Mouse (Mus musculus) embryonic facial prominence, embryonic 11.5 days (tissue): ENCODE results near the gene Ggact. TPM values are rescaled to one million over a fixed set of nuclear protein-coding genes. Genes with fewer than 3 reads are reported as not detected.

ENCODE experiments used
- ATAC-seq: fragments of 200-750 bp; cut with Nextera tagmentation; replicated peaks from 2 replicates; pipeline ENCODE4 v1.8.0; 2017; ENCODE audit warnings: low read depth; ENCODE audit not compliant: insufficient number of reproducible peaks, low FRiP score, low TSS enrichment
- DNase-seq: peaks from one replicate; pipeline ENCODE4 v3.0.0-alpha.2; 2015; ENCODE audit warnings: low spot score
- H3K27ac ChIP-seq: fragments of 300-500 bp; sonication (generic); replicated peaks from 2 replicates; pipeline ENCODE4 v1.5.1; 2014; ENCODE audit warnings: mild to moderate bottlenecking, low read depth, low read length, control low read depth
- H3K27me3 ChIP-seq: fragments of 300-500 bp; sonication (generic); 2 replicates; pipeline ENCODE4 v1.6.1; 2014; ENCODE audit warnings: mild to moderate bottlenecking, low read length, moderate library complexity, mixed read lengths; ENCODE audit not compliant: control insufficient read depth, insufficient read depth
- H3K36me3 ChIP-seq: fragments of 300-500 bp; sonication (generic); replicated peaks from 2 replicates; pipeline ENCODE4 v1.6.1; 2014; ENCODE audit warnings: low read depth, mild to moderate bottlenecking, low read length, moderate library complexity, mixed read lengths; ENCODE audit not compliant: control insufficient read depth, insufficient read depth
- H3K4me1 ChIP-seq: fragments of 300-500 bp; sonication (generic); 2 replicates; pipeline ENCODE4 v1.6.1; 2014; ENCODE audit warnings: low read length, mixed read lengths; ENCODE audit not compliant: control insufficient read depth, insufficient read depth
- H3K4me2 ChIP-seq: fragments of 300-500 bp; sonication (generic); 2 replicates; pipeline ENCODE4 v1.6.1; 2014; ENCODE audit warnings: low read depth, mild to moderate bottlenecking, control low read depth, low read length, moderate library complexity
- H3K4me3 ChIP-seq: fragments of 300-500 bp; sonication (generic); 2 replicates; pipeline ENCODE4 v1.5.1; 2014; ENCODE audit warnings: low read depth, low read length, control low read depth
- H3K9ac ChIP-seq: fragments of 300-500 bp; sonication (generic); replicated peaks from 2 replicates; pipeline ENCODE4 v1.6.1; 2014; ENCODE audit warnings: mild to moderate bottlenecking, control low read depth, low read length
- H3K9me3 ChIP-seq: fragments of 300-500 bp; sonication (generic); replicated peaks from 2 replicates; pipeline ENCODE4 v1.6.1; 2016; ENCODE audit warnings: mild to moderate bottlenecking, low read length, inconsistent platforms, mixed read lengths; ENCODE audit not compliant: control insufficient read depth
- WGBS: fragments of 180-500 bp; shearing (Covaris S2); extraction: QIAGEN DNeasy Blood & Tissue Kit; methylation state at CpG from one replicate; pipeline ENCODE4 v1.1.7; 2014; 5-methylcytosine and 5-hydroxymethylcytosine counted together
- polyA plus RNA-seq: library from polyadenylated mRNA; unstranded; fragments of >200 nt; fragmentation: Nextera tagmentation; extraction: Ambion mirVana; gene quantifications from 2 replicates; pipeline ENCODE4 v1.2.1, GENCODE M21; 2014

The Ggact gene
- polyA plus RNA-seq, 1 experiment from 2014 or later, result 6.7 TPM

DNA sequence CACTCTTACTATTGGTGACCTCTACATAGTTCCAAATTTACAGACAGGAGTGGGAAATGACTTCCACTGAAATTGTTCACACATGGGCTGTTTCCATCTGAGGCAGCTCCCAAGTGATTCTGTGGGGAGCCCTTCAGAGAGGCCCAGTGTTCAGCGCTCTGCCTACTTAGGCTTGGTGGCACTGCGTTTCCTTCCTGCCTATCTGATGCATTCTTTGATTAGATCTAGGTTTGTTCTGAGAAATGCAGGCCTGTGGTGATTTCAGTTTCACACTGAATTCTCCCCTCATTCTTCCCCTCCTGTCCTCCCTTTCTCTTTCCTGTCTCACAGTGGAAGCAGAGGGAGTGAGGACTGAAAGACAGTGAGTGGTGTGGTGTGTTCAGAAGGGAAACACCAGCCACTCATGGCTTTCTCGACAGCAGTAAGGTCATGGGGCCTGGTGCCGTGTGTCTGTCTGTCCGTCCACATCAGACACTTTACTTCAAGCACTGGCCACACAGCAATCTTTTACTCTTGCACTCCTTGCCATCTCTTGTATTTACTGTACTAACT, 61.0 kb downstream of the Ggact start:
- Histone ChIP-seq H3K27me3 (no peaks in the 10 kb centered on the region), H3K4me3 (no peak overlapping the region), H3K9ac (no peak overlapping the region), H3K27ac (no peak overlapping the region), H3K36me3 (no peaks in the 10 kb centered on the region), H3K9me3 (no peaks in the 10 kb centered on the region), H3K4me1 (no peaks in the 10 kb centered on the region), H3K4me2 (no peak overlapping the region)
- WGBS, result 62% methylated on average over 5 of the region's 5 CpGs
- ATAC-seq (no peak), DNase-seq (no peak)

DNA sequence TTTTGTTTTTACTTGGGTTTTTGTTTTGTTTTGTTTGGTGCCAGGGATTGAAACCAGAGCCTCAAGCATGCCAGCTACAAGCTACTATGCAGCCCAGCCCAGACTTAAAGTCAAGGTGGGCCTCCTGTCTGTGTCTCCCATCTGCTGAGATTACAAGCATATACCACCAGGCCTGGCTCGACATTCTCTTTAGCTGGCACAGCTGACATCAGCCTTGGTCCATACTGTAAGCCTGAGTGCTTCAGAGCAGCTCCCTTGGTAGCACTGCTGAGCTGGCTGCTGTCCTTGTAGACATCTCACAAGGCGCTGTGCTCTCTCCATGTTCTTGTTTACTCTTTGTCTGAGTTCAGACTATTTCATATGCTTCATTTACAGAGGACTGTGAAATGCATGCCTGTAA, 76.5 kb downstream of the Ggact start:
- Histone ChIP-seq H3K4me2 (no peak overlapping the region), H3K4me3 (no peak overlapping the region), H3K4me1 (no peaks in the 10 kb centered on the region), H3K27ac (no peak overlapping the region), H3K36me3 (no peaks in the 10 kb centered on the region), H3K9me3 (no peaks in the 10 kb centered on the region), H3K9ac (no peak overlapping the region), H3K27me3 (no peaks in the 10 kb centered on the region)
- 64% methylated on average over 2 of the region's 2 CpGs for WGBS
- DNase-seq (no peak), ATAC-seq (no peak)

- DNase-seq (peak; percentile 39), ATAC-seq (no peak)
- no peak overlapping the region for H3K4me3 ChIP-seq
Observed at GRCm38 (mm10) chr14:122836221-122836620, 77.3 kb downstream of the Ggact start.

DNA sequence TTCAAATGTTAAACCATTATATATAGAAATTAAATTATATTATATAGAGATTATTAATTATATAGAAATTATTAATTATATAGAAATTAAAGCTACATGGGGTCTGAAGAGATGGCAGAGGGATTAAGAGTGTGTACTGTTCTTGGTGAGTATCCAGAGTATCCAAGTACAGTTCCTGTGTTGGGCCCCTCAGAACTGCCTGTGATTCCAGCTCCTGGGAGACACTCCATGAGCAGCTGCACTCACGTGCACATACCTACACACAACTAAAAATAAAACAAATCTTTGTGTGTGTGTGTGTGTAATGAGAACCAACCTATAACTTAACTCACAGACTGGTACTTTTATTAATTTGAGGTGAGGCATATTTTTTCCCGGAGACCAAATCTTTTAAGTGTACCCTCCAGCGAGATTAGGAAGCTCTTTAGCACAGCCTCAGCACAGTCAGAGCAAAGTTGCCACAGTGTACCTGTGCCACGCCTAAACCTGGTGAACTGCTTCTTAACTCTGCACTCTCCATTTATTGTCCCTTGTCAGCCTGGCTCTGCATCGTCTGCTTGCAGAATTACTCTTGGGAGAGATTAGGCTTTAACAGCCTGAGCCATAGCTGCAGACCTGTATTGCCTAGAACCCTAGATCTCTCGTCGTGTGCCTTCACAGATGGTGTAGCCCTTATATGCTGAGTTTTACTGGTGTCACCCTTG, 77.9 kb downstream of the Ggact start:
- no peaks in the 10 kb centered on the region for H3K9me3 ChIP-seq
- H3K4me1 ChIP-seq, result no peaks in the 10 kb centered on the region
- ATAC-seq (no peak), DNase-seq (no peak)
- WGBS, result 41% methylated on average over 7 of the region's 7 CpGs
- no peak overlapping the region for H3K27ac ChIP-seq
- H3K4me3 ChIP-seq, result no peak overlapping the region
- no peaks in the 10 kb centered on the region for H3K36me3 ChIP-seq
- no peak overlapping the region for H3K9ac ChIP-seq
- no peak overlapping the region for H3K4me2 ChIP-seq
- H3K27me3 ChIP-seq, result no peaks in the 10 kb centered on the region

More at GRCm38 (mm10) chr14:122836221-122836620, 77.3 kb downstream of the Ggact start:
- Histone ChIP-seq H3K4me1 (no peaks in the 10 kb centered on the region), H3K4me2 (no peak overlapping the region), H3K9me3 (no peaks in the 10 kb centered on the region), H3K27me3 (no peaks in the 10 kb centered on the region), H3K9ac (no peak overlapping the region), H3K36me3 (no peaks in the 10 kb centered on the region), H3K27ac (no peak overlapping the region)
- WGBS, result 11% methylated on average over 4 of the region's 4 CpGs

GRCm38 (mm10) chr14:122834753-122835152, 78.8 kb downstream of the Ggact start:
- no peak for DNase-seq
- Histone ChIP-seq H3K27me3 (no peaks in the 10 kb centered on the region), H3K27ac (no peak overlapping the region), H3K9me3 (no peaks in the 10 kb centered on the region), H3K4me1 (no peaks in the 10 kb centered on the region), H3K9ac (no peak overlapping the region), H3K4me2 (no peak overlapping the region), H3K4me3 (no peak overlapping the region), H3K36me3 (no peaks in the 10 kb centered on the region)
- no peak for ATAC-seq
- WGBS, result 97% methylated on average over 1 of the region's 1 CpGs

GRCm38 (mm10) chr14:122833666-122834065, 79.9 kb downstream of the Ggact start:
- Histone ChIP-seq H3K9me3 (no peaks in the 10 kb centered on the region), H3K9ac (no peak overlapping the region), H3K4me2 (no peak overlapping the region), H3K27ac (no peak overlapping the region), H3K4me1 (no peaks in the 10 kb centered on the region), H3K4me3 (no peak overlapping the region), H3K36me3 (no peaks in the 10 kb centered on the region), H3K27me3 (no peaks in the 10 kb centered on the region)
- DNase-seq (no peak), ATAC-seq (no peak)
- 95% methylated on average over 3 of the region's 3 CpGs for WGBS

DNA sequence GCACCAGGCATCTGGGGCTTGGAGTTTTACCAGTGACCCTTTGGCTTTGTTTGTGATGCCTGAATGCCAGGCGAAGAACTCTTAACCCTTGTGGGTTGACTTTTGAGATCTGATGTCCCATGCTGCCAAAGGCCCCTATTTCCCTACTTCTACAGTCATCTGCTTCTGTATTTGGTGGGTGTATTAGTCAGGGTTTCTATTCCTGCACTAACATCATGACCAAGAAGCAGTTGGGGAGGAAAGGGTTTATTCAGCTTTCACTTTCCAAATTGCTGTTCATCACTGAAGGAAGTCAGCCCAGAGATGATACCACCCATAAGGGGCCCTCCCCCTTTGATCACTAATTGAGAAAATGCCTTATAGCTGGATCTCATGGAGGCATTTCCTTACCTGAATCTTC, 83.1 kb downstream of the Ggact start:
- Histone ChIP-seq H3K9ac (no peak overlapping the region), H3K4me3 (no peak overlapping the region), H3K4me2 (no peak overlapping the region), H3K4me1 (no peaks in the 10 kb centered on the region), H3K27ac (no peak overlapping the region), H3K27me3 (no peaks in the 10 kb centered on the region), H3K9me3 (no peaks in the 10 kb centered on the region), H3K36me3 (no peaks in the 10 kb centered on the region)
- DNase-seq (no peak), ATAC-seq (no peak)
- 82% methylated on average over 1 of the region's 1 CpGs for WGBS

DNA sequence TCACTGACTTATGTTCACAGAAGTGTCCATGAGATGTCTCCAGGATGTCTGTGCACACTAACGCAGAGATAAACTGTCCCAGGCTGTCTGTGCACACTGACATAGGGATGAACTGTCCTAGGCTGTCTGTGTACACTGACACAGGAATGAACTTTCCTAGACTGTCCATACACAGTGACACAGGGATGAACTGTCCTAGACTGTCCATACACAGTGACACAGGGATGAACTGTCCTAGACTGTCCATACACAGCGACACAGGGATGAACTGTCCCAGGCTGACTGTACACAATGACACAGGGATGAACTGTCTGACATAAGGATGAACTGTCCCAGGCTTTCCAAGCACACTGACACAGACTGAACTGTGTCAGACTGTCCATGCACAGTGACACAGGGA, 88.1 kb downstream of the Ggact start:
- DNase-seq, result no peak
- H3K4me2 ChIP-seq, result no peak overlapping the region
- 92% methylated on average over 2 of the region's 2 CpGs for WGBS
- H3K9me3 ChIP-seq, result no peaks in the 10 kb centered on the region
- no peak overlapping the region for H3K9ac ChIP-seq
- H3K4me3 ChIP-seq, result no peak overlapping the region
- 0 out of 2 replicates have a peak, but pooled peaks have one; percentile 29 for ATAC-seq
- no peak overlapping the region for H3K27ac ChIP-seq
- no peaks in the 10 kb centered on the region for H3K27me3 ChIP-seq
- H3K36me3 ChIP-seq, result no peaks in the 10 kb centered on the region
- H3K4me1 ChIP-seq, result no peaks in the 10 kb centered on the region
